ENCODE assay signal across 8 mouse cellular contexts in genomic region chr2:158179370-158180111, GRCm38 (mm10). TPM values are rescaled to one million over a fixed set of nuclear protein-coding genes. Genes with fewer than 3 reads are reported as not detected.
DNase-seq lines count a peak whose midpoint lies in the region; ATAC-seq and TF ChIP-seq lines count a peak whose summit lies in the region.

No protein-coding gene starts in this region.

- H3K36me3 ChIP-seq in hindbrain, embryonic 13.5 days, result no peaks in the 10 kb centered on the region
- H3K36me3 ChIP-seq in liver, postnatal 0 days (replicated peaks; ENCODE audit: insufficient read depth, low read length), result no peaks in the 10 kb centered on the region

- TF ChIP-seq EP300 in liver, postnatal 0 days (IDR thresholded peaks at IDR 0.05; ENCODE audit: low read depth), result no peak

- H3K27me3 ChIP-seq in hindbrain, embryonic 13.5 days, result 0 out of 2 replicates have a peak, but pooled peaks cover 3% of the 10 kb centered on the region
- no peaks in the 10 kb centered on the region for H3K27me3 ChIP-seq in liver, postnatal 0 days (ENCODE audit: insufficient read depth, low read length)

- TF ChIP-seq CTCF in brain, embryonic 14.5 days (IDR thresholded peaks at IDR 0.05; ENCODE audit: borderline replicate concordance, extremely low read depth, insufficient read depth, insufficient read length), result no peak
- TF ChIP-seq CTCF in gastrocnemius, adult 2 months (IDR thresholded peaks at IDR 0.05), result no peak
- TF ChIP-seq CTCF in liver, postnatal 0 days (IDR thresholded peaks at IDR 0.05; ENCODE audit: low read depth), result no peak

- H3K9ac ChIP-seq in hindbrain, embryonic 13.5 days, result peak overlapping the region; percentile 24; the same call in 1 of the 2 replicates
- peak overlapping the region; percentile 37; the same call in 1 of the 2 replicates for H3K9ac ChIP-seq in liver, postnatal 0 days (replicated peaks)

- H3K4me3 ChIP-seq in gastrocnemius, adult 2 months, result peak overlapping the region; percentile 66
- H3K4me3 ChIP-seq in hindbrain, embryonic 13.5 days, result peak overlapping the region; percentile 13; the same call in 1 of the 2 replicates
- 0 out of 2 replicates have a peak overlapping the region, but pooled peaks have one; percentile 9 for H3K4me3 ChIP-seq in liver, postnatal 0 days (ENCODE audit: low read depth, low read length)

- WGBS in hindbrain, embryonic 13.5 days, result 13% methylated on average over 18 of the region's 18 CpGs
- WGBS in liver, postnatal 0 days (ENCODE audit: insufficient replicate concordance), result 37% methylated on average over 18 of the region's 18 CpGs

- intact Hi-C loops in gastrocnemius, adult 2 months (cut with DNase I), result no loop called here

- no peak for TF ChIP-seq POLR2A in brain, embryonic 14.5 days (IDR thresholded peaks at IDR 0.05; ENCODE audit: borderline replicate concordance, extremely low read depth, insufficient read depth, insufficient read length, poor library complexity, severe bottlenecking)

- H3K4me2 ChIP-seq in hindbrain, embryonic 13.5 days, result peak overlapping the region; percentile 46
- peak overlapping the region; percentile 60 for H3K4me2 ChIP-seq in liver, postnatal 0 days (ENCODE audit: low read depth, low read length)

- H3K9me3 ChIP-seq in hindbrain, embryonic 13.5 days, result no peaks in the 10 kb centered on the region
- H3K9me3 ChIP-seq in liver, postnatal 0 days (ENCODE audit: low read length), result no peaks in the 10 kb centered on the region

- peak; percentile 68 for DNase-seq in 3T3-L1 (ENCODE audit: low read depth, low spot score)
- DNase-seq in brain, embryonic 14.5 days (ENCODE audit: low read depth), result peak; percentile 84
- DNase-seq in gastrocnemius, adult 2 months, result peak; percentile 81
- DNase-seq in liver, postnatal 0 days, result no peak
- DNase-seq in testis, postnatal 10 days (ENCODE audit: low spot score), result peak; percentile 76
- DNase-seq in thymus, postnatal 10 days (ENCODE audit: low spot score in 2 of 2), result no peak
- DNase-seq in right cerebral cortex, postnatal 36 days (ENCODE audit: low spot score in 2 of 2), result no peak

- H3K4me1 ChIP-seq in hindbrain, embryonic 13.5 days (replicated peaks), result peaks cover 61% of the 10 kb centered on the region
- H3K4me1 ChIP-seq in liver, postnatal 0 days (ENCODE audit: insufficient read depth), result peaks cover 36% of the 10 kb centered on the region

- peak overlapping the region; percentile 73 for H3K27ac ChIP-seq in gastrocnemius, adult 2 months
- peak overlapping the region; percentile 93 for H3K27ac ChIP-seq in hindbrain, embryonic 13.5 days
- H3K27ac ChIP-seq in liver, postnatal 0 days (ENCODE audit: low read depth), result peak overlapping the region; percentile 44

- ATAC-seq in hindbrain, embryonic 13.5 days (ENCODE audit: low FRiP score), result no peak
- ATAC-seq in liver, postnatal 0 days, result no peak

RNA-seq across cellular contexts. Expression of gene Tgm2, which starts 33.3 kb away (rescaled TPM):
- 6.2 and 9.7 TPM in 2 replicates for polyA plus RNA-seq in brain, embryonic 14.5 days (2012; rRNA removed)
- 10 to 100 TPM; 44.2 to 55.4 TPM for total RNA-seq in gastrocnemius, adult 2 months (2021)
- polyA plus RNA-seq in hindbrain, embryonic 13.5 days (2015; fragmentation: Nextera tagmentation; extraction: Ambion mirVana), result 10.1 TPM in 2 replicates
- polyA plus RNA-seq in liver, postnatal 0 days (2015; fragmentation: Nextera tagmentation; extraction: Ambion mirVana), result 44.4 and 59.7 TPM in 2 replicates

RNA-seq across cellular contexts. Expression of gene D630003M21Rik, which starts 49.5 kb away (rescaled TPM):
- 3.5 and 3.7 TPM in 2 replicates for polyA plus RNA-seq in brain, embryonic 14.5 days (2012; rRNA removed)
- total RNA-seq in gastrocnemius, adult 2 months (2021), result 1 to 10 TPM; 1.2 to 2.2 TPM
- polyA plus RNA-seq in hindbrain, embryonic 13.5 days (2015; fragmentation: Nextera tagmentation; extraction: Ambion mirVana), result 2.0 and 3.1 TPM in 2 replicates
- polyA plus RNA-seq in liver, postnatal 0 days (2015; fragmentation: Nextera tagmentation; extraction: Ambion mirVana), result 0.64 and 0.67 TPM in 2 replicates

Comparison
In these comparisons a context has a peak if more than half of its experiments do, and no peak if none do; other contexts are left out.
1. DNase-seq: peak in 3T3-L1 (single experiment), brain, embryonic 14.5 days (single experiment), gastrocnemius, adult 2 months (single experiment) and testis, postnatal 10 days (single experiment); none in liver, postnatal 0 days (single experiment), thymus, postnatal 10 days (0 of 2) and right cerebral cortex, postnatal 36 days (0 of 2).
2. H3K4me3 ChIP-seq: peak in every context shown above with its lines; median percentile 66 in gastrocnemius, adult 2 months; 13 in hindbrain, embryonic 13.5 days; 9 in liver, postnatal 0 days.
3. Peak in every context shown above with its lines, with median percentiles within 50 percentile points of each other: H3K27ac ChIP-seq.